Mouse (Mus musculus): ENCODE measurements around the gene Xxylt1.

- TF ChIP-seq CTCF (IDR thresholded peaks at IDR 0.05; ENCODE audit: low read depth) (no peak), EP300 (IDR thresholded peaks at IDR 0.05; ENCODE audit: low read depth) (no peak)
Observed at GRCm38 (mm10) chr16:30939903-30940302, 141.3 kb downstream of the Xxylt1 start.

Data from liver, postnatal 0 days (tissue).